ENCODE assay signal across 11 mouse cellular contexts in genomic region chr11:84692638-84693037, GRCm38 (mm10).
DNase-seq lines count a peak whose midpoint lies in the region; ATAC-seq and TF ChIP-seq lines count a peak whose summit lies in the region.
"Had no signal": no experiment of that assay in that cellular context is flagged by ENCODE, and none has a peak within 500 bp of the region (broad histone marks: within the 10 kb centered on the region; RNA-seq: fewer than 3 reads in every experiment).

No protein-coding gene starts in this region.

- H3K4me2 ChIP-seq in liver, embryonic 14.5 days (ENCODE audit: low read depth): peak overlapping the region; percentile 40
- H3K4me2 ChIP-seq: heart, embryonic 11.5 days; limb, embryonic 13.5 days had no signal

- intact Hi-C loops in left cerebral cortex, postnatal 14 days (cut with DNase I): no loop called here

- peak overlapping the region in 1 of 2 experiments; percentile 26; a peak in 1 of 4 replicates for H3K4me3 ChIP-seq in liver, embryonic 14.5 days (ENCODE audit: insufficient read depth in 1 of 2, low read depth in 2 of 2, low read length in 2 of 2)
- H3K4me3 ChIP-seq: limb, embryonic 13.5 days had no signal

- no peaks in the 10 kb centered on the region for H3K27me3 ChIP-seq in liver, embryonic 14.5 days (ENCODE audit: control insufficient read depth, insufficient read depth, low read length)

- no peak overlapping the region for H3K27ac ChIP-seq in liver, embryonic 14.5 days
- H3K27ac ChIP-seq: limb, embryonic 13.5 days had no signal

- H3K36me3 ChIP-seq in liver, embryonic 14.5 days (replicated peaks; ENCODE audit: control insufficient read depth, insufficient read depth, low read depth): no peaks in the 10 kb centered on the region
- H3K36me3 ChIP-seq: limb, embryonic 13.5 days had no signal

- peak; percentile 19 for DNase-seq in embryo, embryonic 11 days
- DNase-seq in embryo, embryonic 10.5 days (ENCODE audit: low spot score): no peak
- peak; percentile 27 to 64 for DNase-seq in spleen, postnatal 10 days (ENCODE audit: low spot score in 2 of 2)
- DNase-seq in spleen, adult 18-20 months: no peak
- peak; percentile 43 to 52 (median 49) for DNase-seq in liver, embryonic 14.5 days (ENCODE audit: low read depth in 3 of 3, low spot score in 3 of 3)
- peak; percentile 21 for DNase-seq in thymus, postnatal 4 days
- DNase-seq in layer of hippocampus, adult 8-10 months (ENCODE audit: low spot score in 2 of 2): no peak
- DNase-seq in left cerebral cortex, postnatal 14 days (ENCODE audit: low spot score in 2 of 2): no peak
- DNase-seq: kidney, adult 9 months had no signal

- TF ChIP-seq CTCF in liver, embryonic 14.5 days (IDR thresholded peaks at IDR 0.05; ENCODE audit: low read depth): no peak

- peaks cover 11 to 24% of the 10 kb centered on the region in 2 experiments for H3K4me1 ChIP-seq in liver, embryonic 14.5 days (replicated peaks; ENCODE audit: control insufficient read depth in 2 of 2, insufficient read depth in 2 of 2, low read length in 1 of 2)
- H3K4me1 ChIP-seq: limb, embryonic 13.5 days had no signal

- peak; percentile 56 for TF ChIP-seq EP300 in liver, embryonic 14.5 days (IDR thresholded peaks at IDR 0.05; ENCODE audit: low read depth)

- no peaks in the 10 kb centered on the region for H3K9me3 ChIP-seq in liver, embryonic 14.5 days (ENCODE audit: control insufficient read depth, low read length)

- 10% methylated on average over 9 of the region's 10 CpGs for WGBS in liver, embryonic 14.5 days (ENCODE audit: insufficient replicate concordance)

- H3K9ac ChIP-seq in liver, embryonic 14.5 days (replicated peaks): peak overlapping the region; percentile 13; the same call in 1 of the 2 replicates
- H3K9ac ChIP-seq: limb, embryonic 13.5 days had no signal

- peak; percentile 87 for ATAC-seq in liver, embryonic 14.5 days (ENCODE audit: insufficient read depth)

Comparison
In these comparisons a context has a peak if more than half of its experiments do, and no peak if none do; other contexts are left out.
1. DNase-seq: peak in embryo, embryonic 11 days (single experiment), spleen, postnatal 10 days (2 of 2), liver, embryonic 14.5 days (3 of 3) and thymus, postnatal 4 days (single experiment); none in embryo, embryonic 10.5 days (single experiment), spleen, adult 18-20 months (0 of 2), layer of hippocampus, adult 8-10 months (0 of 2) and left cerebral cortex, postnatal 14 days (0 of 2).